Mouse (Mus musculus) sigmoid colon, adult 10 weeks (tissue): ENCODE data around the gene Nt5dc1. TPM values are rescaled to one million over a fixed set of nuclear protein-coding genes. Genes with fewer than 3 reads are reported as not detected.

Experiments used
- polyA plus RNA-seq: library from polyadenylated mRNA; stranded (reverse); fragments of 350-450 nt; fragmentation: Illumina TruSeq; extraction: RNeasy Lipid Tissue Mini Kit (QIAGEN cat#74804); gene quantifications from one replicate; pipeline ENCODE4 v1.2.3, GENCODE M21; 2014; ENCODE audit warnings: low read depth, low replicate concordance

Gene Nt5dc1
- 55.9 TPM for polyA plus RNA-seq

DNA sequence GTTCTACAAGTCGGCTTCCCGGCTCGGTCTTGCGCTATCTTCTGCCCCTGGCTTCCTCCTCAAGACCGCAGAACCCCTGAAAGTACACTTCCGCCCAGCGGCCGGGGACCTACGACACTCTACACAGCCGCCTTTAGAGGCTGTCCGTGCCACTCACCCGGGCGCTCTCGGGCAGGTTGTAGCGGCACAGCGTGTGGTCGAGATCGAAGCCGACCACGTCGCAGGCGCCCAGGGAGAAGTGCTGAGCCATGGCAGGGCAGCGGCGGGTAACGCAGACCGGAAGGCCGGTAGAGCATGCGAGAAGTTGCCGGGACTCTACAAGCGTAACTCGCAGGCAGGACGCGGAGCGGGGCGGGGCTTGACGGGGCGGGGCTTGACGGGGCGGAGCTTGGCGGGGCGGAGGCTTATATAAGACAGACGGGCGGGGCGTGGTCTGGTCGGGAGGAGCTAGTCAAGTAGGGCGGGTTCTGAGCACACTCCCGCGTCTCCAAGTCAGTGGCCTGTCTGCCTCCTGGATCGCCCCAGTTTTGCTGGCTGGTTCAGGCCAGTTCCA, at the start of gene Nt5dc1:
Gene Nt5dc1 (minus strand): TSS at position 349 of the 553 bp plus-strand sequence.

GRCm38 (mm10) chr10:34389681-34390080, 28.7 kb downstream of the Nt5dc1 start, which contains the start of gene Col10a1:
Col10a1 (plus strand) TSS chr10:34389981.

DNA sequence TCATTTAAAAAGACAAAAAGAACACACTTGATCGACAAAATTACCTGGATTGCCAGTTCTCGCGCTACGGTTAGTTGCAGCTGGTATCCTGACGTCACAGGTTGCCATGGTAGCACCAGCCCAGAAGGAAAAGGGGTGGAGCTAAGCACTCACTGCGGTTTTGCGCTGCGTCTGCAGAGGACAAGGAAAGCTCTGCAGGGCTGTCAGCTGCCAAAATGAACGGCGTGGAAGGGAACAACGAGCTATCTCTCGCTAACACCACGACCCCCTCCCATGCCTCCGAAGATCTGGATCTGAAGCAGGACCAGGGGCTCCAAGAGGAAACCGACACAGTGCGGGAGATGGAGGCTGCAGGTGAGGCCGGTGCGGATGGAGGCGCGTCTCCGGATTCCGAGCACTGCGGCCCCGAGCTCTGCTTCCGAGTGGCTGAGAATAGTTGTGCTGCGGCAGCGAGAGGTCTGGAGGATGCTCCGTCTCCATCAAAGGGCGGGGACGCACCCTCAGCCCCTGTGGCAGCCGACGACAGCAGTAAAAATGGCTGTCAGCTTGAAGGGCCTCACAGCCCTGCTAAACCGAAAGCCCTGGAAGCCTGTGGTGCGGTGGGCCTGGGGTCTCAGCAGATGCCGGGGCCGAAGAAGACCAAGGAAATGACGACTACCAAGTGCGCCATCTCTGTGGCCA, 120.9 kb downstream of the Nt5dc1 start, which contains the start of gene Tspyl4:
Gene Tspyl4 (plus strand): TSS at position 144 of the 681 bp plus-strand sequence.

GRCm38 (mm10) chr10:34281962-34282388, 136.4 kb downstream of the Nt5dc1 start, which contains the start of gene Tspyl1:
Tspyl1 (plus strand) TSS chr10:34282190.

Other genes starting within 250 kb of the Nt5dc1 start
- 9.9 TPM for gene Dse, start 210.8 kb downstream of the Nt5dc1 start, polyA plus RNA-seq
- gene Tspyl1, start 136.4 kb downstream of the Nt5dc1 start, polyA plus RNA-seq = 61.0 TPM
- 27.5 TPM for gene Tspyl4, start 121.1 kb downstream of the Nt5dc1 start, polyA plus RNA-seq
- gene Col10a1, start 28.6 kb downstream of the Nt5dc1 start, polyA plus RNA-seq = not detected
- 157 TPM for gene Frk, start 64.8 kb upstream of the Nt5dc1 start, polyA plus RNA-seq